Mouse (Mus musculus) megakaryocyte, embryonic 14.5 days (primary cell): Measurements from ENCODE around the gene Zcchc3.

Experiments
- FLI1 ChIP-seq: IDR thresholded peaks from 2 replicates; pipeline ENCODE4 v1.6.1; 2012; ENCODE audit warnings: low read length, inconsistent platforms, mixed read lengths
- GATA1 ChIP-seq: IDR thresholded peaks from 3 replicates; pipeline ENCODE4 v1.6.1; 2012; ENCODE audit warnings: mixed read lengths, low read length, inconsistent platforms, borderline replicate concordance

GRCm38 (mm10) chr2:152413158-152413764, 1.6 kb downstream of the Zcchc3 start:
- TF ChIP-seq GATA1 (no peak), FLI1 (no peak)
